Mouse (Mus musculus): ENCODE data around the gene F13a1.

Gene F13a1

DNA sequence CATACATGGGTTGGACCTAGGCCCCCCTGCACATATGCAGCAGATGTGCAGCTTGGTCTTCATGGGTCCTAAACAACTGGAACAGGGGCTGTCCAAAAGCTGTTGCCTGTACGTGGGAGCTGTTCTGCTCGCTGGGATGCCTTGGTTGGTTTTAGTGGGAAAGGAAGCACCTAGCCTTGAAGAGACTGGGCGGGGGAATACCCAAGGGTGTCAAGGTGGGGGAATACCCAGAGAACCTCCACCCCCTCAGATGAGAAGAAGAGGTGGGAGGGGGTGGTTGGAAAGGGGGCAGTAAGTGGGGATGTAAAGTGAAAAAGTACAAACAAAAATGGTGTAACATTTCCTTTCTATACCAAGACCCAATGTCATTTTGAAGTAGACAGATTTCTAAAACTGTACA lies 95.1 kb downstream of the F13a1 start:
- no peak for DNase-seq (ENCODE audit: extremely low read depth, low read depth, low spot score)

DNA sequence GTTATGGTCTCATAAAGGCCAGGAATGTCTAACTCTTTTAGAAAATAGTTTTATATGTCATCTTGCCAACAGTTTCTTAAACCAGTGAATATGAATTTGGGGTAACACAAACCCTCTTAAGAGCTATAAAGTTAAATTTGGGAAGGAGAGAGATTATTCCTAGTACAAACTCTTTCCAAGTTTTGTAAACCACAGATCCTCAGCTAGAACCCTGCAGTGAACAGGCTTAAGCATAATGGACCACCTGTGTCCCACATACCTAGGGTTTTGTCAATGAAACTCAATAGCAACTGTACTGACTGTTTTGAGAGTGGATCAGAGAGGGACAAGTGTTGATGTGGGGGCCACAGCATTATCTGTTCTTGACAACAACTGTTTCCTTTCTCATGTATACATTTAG lies 96.4 kb downstream of the F13a1 start:
- no peak for DNase-seq (ENCODE audit: extremely low read depth, low read depth, low spot score)

DNA sequence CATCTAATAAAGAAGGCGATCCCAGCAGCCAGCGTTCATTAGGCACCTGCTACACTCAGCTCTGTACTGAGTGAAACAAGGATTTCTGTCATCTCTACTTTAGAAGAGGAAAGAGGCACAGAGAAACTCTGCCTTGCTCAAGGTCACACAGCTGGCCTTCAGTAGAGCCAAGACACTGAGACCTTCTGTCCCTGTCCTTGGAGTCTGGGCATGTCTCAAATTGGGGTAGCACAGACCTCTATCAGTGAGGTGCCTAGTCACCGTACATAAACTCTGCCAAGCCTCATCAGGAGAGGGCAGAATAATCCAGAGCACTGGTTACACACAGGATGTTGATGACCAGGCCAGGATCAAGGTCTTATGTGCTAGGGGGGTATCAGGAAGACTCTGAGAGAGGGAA lies 108.2 kb downstream of the F13a1 start:
- DNase-seq (ENCODE audit: extremely low read depth, low read depth, low spot score): no peak

DNA sequence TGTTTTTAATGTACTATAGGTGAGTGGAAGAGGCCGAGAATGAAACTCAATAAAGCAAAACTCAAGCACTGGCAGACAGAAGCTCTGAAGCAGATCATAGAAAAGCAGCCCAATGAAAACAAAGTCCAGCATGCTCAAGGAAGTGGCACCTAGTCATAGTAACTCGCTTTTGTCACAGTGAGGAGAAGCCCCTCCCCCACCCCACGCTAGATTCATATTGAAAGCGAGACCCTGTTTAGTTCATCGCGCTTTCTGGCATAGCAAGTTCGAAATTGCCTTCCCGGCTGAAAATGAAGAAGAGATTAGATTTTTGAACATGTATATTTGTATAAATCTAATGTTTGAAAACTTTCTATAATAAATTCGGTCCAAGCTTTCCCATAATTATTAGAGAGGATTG lies 118.0 kb downstream of the F13a1 start:
- DNase-seq (ENCODE audit: extremely low read depth, low read depth, low spot score): no peak

DNA sequence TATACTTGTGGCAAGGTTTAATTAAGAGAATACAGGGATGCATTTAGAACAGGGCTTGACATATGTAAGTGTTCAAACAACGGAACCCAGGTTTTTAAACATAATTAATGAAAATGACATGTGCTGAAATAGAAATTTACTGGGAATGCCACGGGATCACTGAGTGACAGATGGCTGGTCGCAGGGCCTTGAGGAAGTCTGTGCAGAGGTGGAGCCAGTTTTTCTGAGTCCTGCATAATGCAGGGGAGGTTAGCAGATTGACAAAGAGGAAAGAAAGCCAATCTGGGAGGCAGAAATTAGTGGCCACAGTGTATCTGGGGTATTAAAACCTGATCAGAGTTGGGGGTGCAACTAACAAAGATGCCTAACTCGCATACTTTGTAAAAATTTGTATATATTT lies 130.3 kb downstream of the F13a1 start:
- no peak for DNase-seq (ENCODE audit: extremely low read depth, low read depth, low spot score)

DNA sequence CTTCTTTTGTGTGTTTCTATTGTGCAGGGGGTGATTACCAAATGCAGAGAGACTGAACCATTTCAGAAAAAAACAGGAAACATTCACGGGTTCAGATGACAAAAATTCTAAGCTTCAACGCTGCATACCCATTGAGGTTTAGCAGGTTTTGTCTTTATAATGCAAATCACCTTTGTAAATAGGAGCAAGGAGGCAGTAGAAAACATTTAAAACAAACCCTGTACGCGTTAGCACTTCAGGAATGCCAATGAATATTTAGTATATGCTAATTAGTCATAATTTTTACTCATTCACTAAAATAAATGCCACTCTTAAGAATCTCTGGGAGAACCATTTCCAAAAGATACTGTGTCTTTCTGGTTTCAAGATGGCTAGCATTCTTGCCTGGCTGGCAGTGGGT lies 146.2 kb downstream of the F13a1 start:
- DNase-seq (ENCODE audit: extremely low read depth, low read depth, low spot score): no peak

DNA sequence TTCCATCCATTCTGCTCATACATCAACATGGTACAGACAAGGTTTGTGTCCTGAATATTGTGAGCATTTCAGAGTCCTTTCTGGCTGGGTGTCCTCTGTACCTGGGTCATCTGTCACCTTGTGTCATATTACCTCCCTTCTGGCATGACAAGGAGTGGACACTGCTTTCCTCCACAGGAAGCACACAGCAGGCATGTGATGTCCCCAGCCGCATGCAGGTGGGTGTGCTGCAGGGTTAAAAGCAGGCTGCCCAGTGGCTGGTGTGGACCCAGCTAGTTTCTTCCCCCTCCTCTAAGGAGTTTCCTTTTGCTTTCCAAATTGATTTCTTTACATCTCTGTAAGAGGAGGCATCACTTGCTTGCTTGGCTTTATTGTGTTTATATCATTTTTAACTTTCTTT lies 146.6 kb downstream of the F13a1 start:
- DNase-seq (ENCODE audit: extremely low read depth, low read depth, low spot score): no peak

DNA sequence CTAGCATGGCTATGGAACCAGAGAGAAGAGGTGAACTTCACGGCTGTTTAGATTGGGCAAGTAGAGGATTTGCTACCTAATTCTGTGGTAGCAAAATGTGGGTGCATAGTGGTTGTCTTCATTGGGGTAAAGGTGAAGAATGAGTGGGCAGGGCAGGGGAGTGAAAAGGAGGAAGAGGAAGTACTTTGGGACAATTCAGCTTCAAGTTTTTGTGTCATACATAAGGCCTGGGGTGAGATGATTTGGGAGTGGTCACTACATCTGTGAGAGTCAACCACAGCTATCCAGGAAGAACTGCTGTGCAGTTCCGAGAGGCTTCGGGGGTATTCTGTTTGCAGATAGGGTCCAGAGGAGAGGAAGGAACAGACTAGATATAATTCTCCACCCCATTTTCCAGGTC lies 148.4 kb downstream of the F13a1 start:
- no peak for DNase-seq (ENCODE audit: extremely low read depth, low read depth, low spot score)

DNA sequence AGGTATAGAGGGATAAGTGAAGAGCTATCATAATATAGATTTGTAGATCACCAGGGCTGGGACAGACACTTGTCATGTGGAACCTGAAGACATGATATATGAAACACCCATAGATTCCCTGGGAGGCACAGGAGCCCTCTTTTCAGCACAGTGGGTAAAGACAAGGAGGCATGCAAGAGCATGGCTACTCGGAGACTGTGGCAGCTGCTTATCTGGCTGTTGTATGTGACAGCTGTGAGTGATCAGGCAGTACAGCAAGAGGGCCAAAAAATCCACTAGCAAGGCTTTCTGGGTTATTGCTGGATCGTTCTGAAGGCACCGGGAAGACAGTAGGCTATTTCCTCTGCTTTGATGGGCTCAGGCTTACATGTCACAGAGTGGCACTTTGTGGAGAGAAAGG lies 149.0 kb downstream of the F13a1 start:
- no peak for DNase-seq (ENCODE audit: extremely low read depth, low read depth, low spot score)

DNA sequence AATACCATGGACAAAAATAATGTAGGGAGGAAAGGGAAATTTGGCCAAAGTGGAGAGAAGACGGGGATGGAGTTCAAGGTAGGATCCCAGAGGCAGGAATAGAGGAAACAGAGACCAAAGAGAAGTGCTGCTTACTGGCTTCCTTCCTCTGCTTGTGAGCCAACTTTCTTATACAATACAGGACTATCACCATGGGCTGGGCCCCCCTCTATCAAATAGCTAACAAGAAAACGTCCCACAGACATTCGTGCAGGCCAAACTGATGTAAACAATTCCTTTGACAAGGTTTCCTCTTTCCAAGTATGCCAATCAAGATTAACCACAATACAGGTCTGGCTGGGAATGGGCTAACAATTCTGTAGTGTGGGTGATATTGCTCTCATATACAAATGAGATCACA lies 154.0 kb downstream of the F13a1 start:
- no peak for DNase-seq (ENCODE audit: extremely low read depth, low read depth, low spot score)

DNA sequence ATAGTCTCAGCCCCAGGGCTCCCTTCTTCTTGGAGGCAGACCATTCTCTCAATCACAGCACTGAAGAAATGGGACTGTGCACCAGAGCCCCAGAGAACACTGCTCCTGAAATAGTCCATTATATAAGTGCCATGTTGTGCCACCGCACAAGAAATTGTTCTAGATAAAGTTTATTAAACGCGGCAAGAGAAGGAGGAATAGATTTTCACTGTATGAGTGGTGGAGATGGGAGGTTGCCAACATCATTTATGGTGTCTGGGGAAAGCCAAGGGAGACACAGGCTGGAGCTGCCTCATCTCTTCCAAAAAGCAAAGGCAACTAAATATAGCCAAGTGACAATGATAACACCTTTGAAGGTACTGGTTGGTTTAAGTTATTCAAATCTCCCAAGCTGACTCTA lies 156.3 kb downstream of the F13a1 start:
- no peak for DNase-seq (ENCODE audit: extremely low read depth, low read depth, low spot score)

DNA sequence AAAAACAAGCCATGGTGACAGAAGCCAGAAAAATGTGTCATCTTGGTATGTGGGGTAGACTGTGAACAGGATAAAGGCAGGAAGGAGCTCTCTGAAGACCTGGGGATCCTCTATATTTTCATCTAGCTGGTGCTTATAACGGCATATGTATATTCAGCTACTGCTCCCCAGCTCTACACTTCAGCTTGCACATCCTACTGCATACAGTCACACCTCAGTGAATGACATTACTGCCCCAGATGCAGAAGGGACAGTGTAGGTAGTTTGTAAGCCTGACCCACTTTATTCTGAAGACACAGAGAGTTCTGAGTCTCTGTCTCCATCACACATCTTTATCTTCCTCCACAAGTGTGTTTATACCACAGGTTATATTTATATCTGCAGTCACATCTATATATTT lies 157.8 kb downstream of the F13a1 start:
- no peak for DNase-seq (ENCODE audit: extremely low read depth, low read depth, low spot score)

DNA sequence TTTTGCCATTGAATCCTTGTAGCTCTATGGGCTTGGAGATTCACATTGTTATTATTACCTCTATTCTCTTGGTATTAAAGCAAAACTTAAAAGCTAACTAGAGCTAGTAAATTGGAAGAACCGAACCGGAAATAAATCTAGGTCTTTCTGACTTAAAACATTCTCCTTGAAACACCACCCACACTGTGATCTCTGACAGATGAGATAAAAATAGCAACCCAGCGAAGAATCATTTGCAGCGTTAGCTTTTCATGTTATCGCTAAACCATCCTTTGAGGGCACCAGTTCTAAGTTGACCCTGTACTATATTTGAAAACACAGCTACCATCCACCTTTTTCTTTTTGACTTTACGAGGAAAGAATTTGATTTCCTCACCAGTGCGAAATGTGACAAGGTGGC lies 164.1 kb downstream of the F13a1 start:
- DNase-seq (ENCODE audit: extremely low read depth, low read depth, low spot score): no peak

DNA sequence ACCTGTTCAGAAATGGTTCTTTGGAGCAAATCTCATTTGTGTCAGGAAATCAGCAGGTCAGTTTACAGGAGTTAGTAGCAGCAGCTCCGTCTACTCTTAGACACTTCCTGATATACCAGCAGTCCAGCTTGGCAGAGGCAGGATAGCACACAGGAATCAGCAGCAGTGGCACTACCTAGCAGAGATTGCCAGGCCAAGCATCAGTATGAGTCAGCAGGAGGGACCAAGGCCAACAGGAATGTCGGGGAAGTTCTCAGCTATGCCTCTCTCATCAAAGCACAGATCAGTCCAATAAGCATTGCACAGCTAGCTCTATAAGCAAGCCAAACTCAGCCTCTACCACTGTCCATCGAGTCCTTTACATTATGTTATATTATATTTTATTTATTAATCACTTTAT lies 210.9 kb downstream of the F13a1 start:
- DNase-seq (ENCODE audit: extremely low read depth, low read depth, low spot score): no peak
